Mouse (Mus musculus) embryonic facial prominence, embryonic 11.5 days (tissue): ENCODE data around the gene Slc17a5. TPM values are rescaled to one million over a fixed set of nuclear protein-coding genes. Genes with fewer than 3 reads are reported as not detected.
A peak's percentile ranks its signal among the peaks of the same experiment; 100 is the strongest.
"Not testable (repeated sequence)": the region's sequence is repeated elsewhere in the genome, so short reads cannot be mapped to it uniquely, and the experiment has no call there.

ENCODE experiments used
- ATAC-seq: fragments of 200-750 bp; cut with Nextera tagmentation; replicated peaks from 2 replicates; pipeline ENCODE4 v1.8.0; 2017; ENCODE audit warnings: low read depth; ENCODE audit not compliant: insufficient number of reproducible peaks, low FRiP score, low TSS enrichment
- DNase-seq: peaks from one replicate; pipeline ENCODE4 v3.0.0-alpha.2; 2015; ENCODE audit warnings: low spot score
- H3K27ac ChIP-seq: fragments of 300-500 bp; sonication (generic); replicated peaks from 2 replicates; pipeline ENCODE4 v1.5.1; 2014; ENCODE audit warnings: mild to moderate bottlenecking, low read depth, low read length, control low read depth
- H3K27me3 ChIP-seq: fragments of 300-500 bp; sonication (generic); 2 replicates; pipeline ENCODE4 v1.6.1; 2014; ENCODE audit warnings: mild to moderate bottlenecking, low read length, moderate library complexity, mixed read lengths; ENCODE audit not compliant: control insufficient read depth, insufficient read depth
- H3K36me3 ChIP-seq: fragments of 300-500 bp; sonication (generic); replicated peaks from 2 replicates; pipeline ENCODE4 v1.6.1; 2014; ENCODE audit warnings: low read depth, mild to moderate bottlenecking, low read length, moderate library complexity, mixed read lengths; ENCODE audit not compliant: control insufficient read depth, insufficient read depth
- H3K4me1 ChIP-seq: fragments of 300-500 bp; sonication (generic); 2 replicates; pipeline ENCODE4 v1.6.1; 2014; ENCODE audit warnings: low read length, mixed read lengths; ENCODE audit not compliant: control insufficient read depth, insufficient read depth
- H3K4me2 ChIP-seq: fragments of 300-500 bp; sonication (generic); 2 replicates; pipeline ENCODE4 v1.6.1; 2014; ENCODE audit warnings: low read depth, mild to moderate bottlenecking, control low read depth, low read length, moderate library complexity
- H3K4me3 ChIP-seq: fragments of 300-500 bp; sonication (generic); 2 replicates; pipeline ENCODE4 v1.5.1; 2014; ENCODE audit warnings: low read depth, low read length, control low read depth
- H3K9ac ChIP-seq: fragments of 300-500 bp; sonication (generic); replicated peaks from 2 replicates; pipeline ENCODE4 v1.6.1; 2014; ENCODE audit warnings: mild to moderate bottlenecking, control low read depth, low read length
- H3K9me3 ChIP-seq: fragments of 300-500 bp; sonication (generic); replicated peaks from 2 replicates; pipeline ENCODE4 v1.6.1; 2016; ENCODE audit warnings: mild to moderate bottlenecking, low read length, inconsistent platforms, mixed read lengths; ENCODE audit not compliant: control insufficient read depth
- WGBS: fragments of 180-500 bp; shearing (Covaris S2); extraction: QIAGEN DNeasy Blood & Tissue Kit; methylation state at CpG from one replicate; pipeline ENCODE4 v1.1.7; 2014; 5-methylcytosine and 5-hydroxymethylcytosine counted together
- polyA plus RNA-seq: library from polyadenylated mRNA; unstranded; fragments of >200 nt; fragmentation: Nextera tagmentation; extraction: Ambion mirVana; gene quantifications from 2 replicates; pipeline ENCODE4 v1.2.1, GENCODE M21; 2014

Slc17a5 gene
- polyA plus RNA-seq, 1 experiment from 2014 or later = 11.8 TPM

GRCm38 (mm10) chr9:78521689-78522088 is 66.2 kb downstream of the Slc17a5 start:
- Histone ChIP-seq H3K9me3 (no peaks in the 10 kb centered on the region), H3K4me3 (peak overlapping the region; percentile 32), H3K4me1 (no peaks in the 10 kb centered on the region), H3K27me3 (no peaks in the 10 kb centered on the region), H3K9ac (peak overlapping the region; percentile 65; the same call in 1 of the 2 replicates), H3K27ac (no peak overlapping the region), H3K4me2 (peak overlapping the region; percentile 71), H3K36me3 (no peaks in the 10 kb centered on the region)
- 25% methylated on average over 14 of the region's 14 CpGs for WGBS
- ATAC-seq = no peak
- peak; percentile 49 for DNase-seq

DNA sequence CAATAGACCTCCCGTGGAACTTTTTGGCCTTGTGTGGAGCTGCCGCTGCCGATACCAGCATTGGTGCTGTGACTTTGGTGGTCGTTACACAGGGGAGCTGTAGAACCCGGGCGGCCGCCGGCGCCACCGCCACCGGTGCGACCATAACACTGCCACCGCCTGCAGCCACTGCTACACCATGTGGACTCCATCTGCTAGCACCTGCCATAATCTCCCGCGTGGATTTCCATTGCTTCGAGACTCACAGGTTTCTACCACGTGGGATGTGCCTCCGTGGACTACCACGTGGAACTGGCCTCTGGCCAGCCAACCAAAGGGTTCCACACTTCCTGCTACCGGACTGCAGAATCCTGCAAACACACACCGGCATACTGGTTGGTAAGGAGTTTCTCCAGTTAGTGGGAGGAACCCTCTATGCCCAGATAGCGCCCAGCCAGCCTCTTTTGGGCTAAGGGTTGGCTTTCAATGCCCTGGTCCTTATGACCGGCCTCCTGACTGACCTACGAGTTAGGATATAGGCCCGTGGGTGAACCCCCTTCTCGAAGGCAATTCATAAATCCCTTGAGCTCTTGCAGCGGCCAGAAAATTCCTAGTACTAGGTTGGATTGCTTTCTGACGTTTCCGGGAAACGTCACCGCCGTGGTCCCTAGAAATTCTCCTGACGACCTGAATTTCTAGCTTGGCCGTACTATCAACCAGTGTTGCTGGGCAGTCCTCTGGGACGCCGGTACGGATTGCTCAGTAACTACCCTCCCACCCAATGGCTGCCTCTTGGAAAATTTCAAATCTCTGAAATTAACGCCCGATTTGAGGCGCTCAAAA is 66.8 kb downstream of the Slc17a5 start:
- Histone ChIP-seq H3K4me3 (peak overlapping the region; percentile 32), H3K27me3 (no peaks in the 10 kb centered on the region), H3K4me1 (no peaks in the 10 kb centered on the region), H3K27ac (no peak overlapping the region; the same call in 1 of the 2 replicates), H3K4me2 (peak overlapping the region; percentile 71), H3K9me3 (no peaks in the 10 kb centered on the region), H3K36me3 (no peaks in the 10 kb centered on the region), H3K9ac (peak overlapping the region; percentile 65)
- 2% methylated on average over 40 of the region's 40 CpGs for WGBS
- peak; percentile 52 for DNase-seq
- peak; percentile 61 for ATAC-seq

DNA sequence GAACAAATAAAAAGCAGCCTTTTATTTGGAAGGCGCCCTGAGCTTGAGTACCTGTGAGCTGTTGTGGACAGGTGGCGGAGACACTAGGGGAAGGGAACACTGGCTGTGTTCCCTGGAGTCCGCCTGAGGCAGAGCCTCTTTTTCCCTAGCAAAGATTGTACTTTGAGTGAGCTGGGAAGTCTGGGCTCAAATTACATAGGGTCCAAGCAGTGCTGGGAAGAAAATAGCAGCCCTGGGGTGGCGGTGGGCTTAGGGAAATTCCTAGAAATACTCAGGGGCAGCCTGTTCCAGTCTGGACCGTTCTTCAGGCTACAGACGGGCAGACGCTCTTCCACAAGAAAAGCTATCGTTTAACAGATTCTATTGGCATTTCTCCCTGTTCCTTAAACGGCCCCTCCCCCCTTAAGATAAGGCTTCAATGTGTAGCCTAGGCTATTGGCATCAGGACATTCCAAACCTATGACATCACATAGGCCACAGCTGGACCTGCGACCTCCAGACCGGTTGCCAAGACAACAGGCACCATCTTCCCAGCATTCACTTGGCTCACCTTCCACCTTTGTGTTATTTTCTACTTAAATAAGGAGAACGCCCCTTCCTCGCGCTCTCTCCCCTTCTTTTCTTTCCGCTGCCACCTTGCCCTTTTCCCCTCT is 67.6 kb downstream of the Slc17a5 start:
- Histone ChIP-seq H3K4me2 (peak overlapping the region; percentile 71), H3K4me1 (no peaks in the 10 kb centered on the region), H3K36me3 (no peaks in the 10 kb centered on the region), H3K9me3 (no peaks in the 10 kb centered on the region), H3K27ac (peak overlapping the region; percentile 68), H3K27me3 (no peaks in the 10 kb centered on the region), H3K4me3 (peak overlapping the region; percentile 32), H3K9ac (peak overlapping the region; percentile 65)
- WGBS = 2% methylated on average over 15 of the region's 15 CpGs
- peak; percentile 95 for DNase-seq
- ATAC-seq = peak; percentile 88

DNA sequence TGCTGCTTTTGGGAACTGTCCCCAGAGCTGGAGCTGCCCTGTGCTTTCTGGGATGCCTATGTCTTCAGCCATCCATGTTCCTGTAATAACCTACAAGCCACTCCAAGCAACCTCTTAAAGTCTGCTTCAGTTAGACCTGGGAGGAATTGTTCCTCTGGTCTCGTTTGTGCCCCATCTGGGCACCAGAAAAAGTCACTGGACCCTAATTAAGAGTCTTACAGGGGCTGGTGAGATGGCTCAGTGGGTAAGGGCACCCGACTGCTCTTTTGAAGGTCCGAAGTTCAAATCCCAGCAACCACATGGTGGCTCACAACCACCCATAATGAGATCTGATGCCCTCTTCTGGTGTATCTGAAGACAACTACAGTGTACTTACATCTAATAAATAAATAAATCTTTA is 70.6 kb downstream of the Slc17a5 start:
- ATAC-seq, H3K4me1 ChIP-seq, H3K27ac ChIP-seq, H3K36me3 ChIP-seq, H3K4me2 ChIP-seq, H3K4me3 ChIP-seq, DNase-seq, H3K9ac ChIP-seq, H3K9me3 ChIP-seq, H3K27me3 ChIP-seq: not testable (repeated sequence)
- 71% methylated on average over 3 of the region's 3 CpGs for WGBS

- DNase-seq (no peak), ATAC-seq (no peak)
- Histone ChIP-seq H3K4me2 (no peak overlapping the region), H3K9ac (no peak overlapping the region), H3K36me3 (no peaks in the 10 kb centered on the region), H3K4me1 (no peaks in the 10 kb centered on the region), H3K27me3 (no peaks in the 10 kb centered on the region), H3K4me3 (no peak overlapping the region), H3K9me3 (no peaks in the 10 kb centered on the region), H3K27ac (no peak overlapping the region)
- WGBS = 72% methylated on average over 3 of the region's 3 CpGs
Measured at GRCm38 (mm10) chr9:78516125-78516524, 71.7 kb downstream of the Slc17a5 start.

DNA sequence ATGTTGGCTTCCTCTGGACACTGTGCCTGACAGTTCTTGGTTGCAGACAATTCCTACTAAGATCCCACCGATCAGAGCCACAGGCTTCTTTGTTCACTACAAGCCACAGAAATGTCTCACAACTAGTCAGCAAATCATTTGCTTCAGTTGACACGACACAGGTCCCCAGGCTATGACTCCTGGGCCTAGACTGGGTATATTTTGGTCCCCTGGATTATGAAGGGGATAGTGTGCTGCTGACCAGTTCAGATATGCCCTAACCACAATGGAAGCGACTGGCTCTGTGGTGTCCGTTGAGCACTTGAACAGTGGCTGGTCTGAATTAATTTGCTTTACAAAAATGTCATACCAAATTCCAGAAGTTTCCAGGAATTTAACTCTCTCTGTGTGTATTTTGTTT is 73.2 kb downstream of the Slc17a5 start:
- Histone ChIP-seq H3K36me3 (no peaks in the 10 kb centered on the region), H3K9me3 (no peaks in the 10 kb centered on the region), H3K9ac (no peak overlapping the region), H3K4me2 (no peak overlapping the region), H3K4me3 (no peak overlapping the region), H3K4me1 (no peaks in the 10 kb centered on the region), H3K27me3 (no peaks in the 10 kb centered on the region), H3K27ac (no peak overlapping the region)
- DNase-seq = no peak
- WGBS = 87% methylated on average over 4 of the region's 4 CpGs
- ATAC-seq = no peak

- no peak for DNase-seq
- H3K36me3 ChIP-seq = no peaks in the 10 kb centered on the region
- H3K4me3 ChIP-seq = no peak overlapping the region
- ATAC-seq = no peak
- no peak overlapping the region for H3K4me2 ChIP-seq
- H3K27ac ChIP-seq = no peak overlapping the region
- H3K9ac ChIP-seq = no peak overlapping the region
- no peaks in the 10 kb centered on the region for H3K9me3 ChIP-seq
- no peaks in the 10 kb centered on the region for H3K27me3 ChIP-seq
- no peaks in the 10 kb centered on the region for H3K4me1 ChIP-seq
- WGBS = 78% methylated on average over 6 of the region's 6 CpGs
Measured at GRCm38 (mm10) chr9:78513776-78514500, 73.9 kb downstream of the Slc17a5 start.
